Mouse (Mus musculus) heart, adult 2 months (tissue): Measurements from ENCODE around the gene Csnka2ip. TPM values are rescaled to one million over a fixed set of nuclear protein-coding genes. Genes with fewer than 3 reads are reported as not detected.

Experiments
- DNase-seq, 2 experiments: peaks; one replicate each; pipeline ENCODE4 v3.0.0; 2021
- H3K27ac ChIP-seq: fragments of 200-600 bp; 2 replicates; pipeline ENCODE4 v1.8.1; 2022
- H3K27me3 ChIP-seq: fragments of 200-500 bp; 2 replicates; pipeline ENCODE4 v1.6.1; 2012; ENCODE audit warnings: mild to moderate bottlenecking, low read length, inconsistent platforms, mixed read lengths; ENCODE audit not compliant: control insufficient read depth, insufficient read depth
- H3K36me3 ChIP-seq: fragments of 200-500 bp; 2 replicates; pipeline ENCODE4 v1.6.1; 2012; ENCODE audit warnings: low read length, inconsistent platforms; ENCODE audit not compliant: control insufficient read depth, insufficient read depth
- H3K4me1 ChIP-seq: fragments of 200-500 bp; 2 replicates; pipeline ENCODE4 v1.6.1; 2011; ENCODE audit warnings: low read length; ENCODE audit not compliant: control insufficient read depth, insufficient read depth
- H3K4me3 ChIP-seq: fragments of 200-600 bp; 2 replicates; pipeline ENCODE4 v1.8.1; 2022
- H3K79me2 ChIP-seq: fragments of 200-500 bp; replicated peaks from 2 replicates; pipeline ENCODE4 v1.6.1; 2012; ENCODE audit warnings: mild to moderate bottlenecking, inconsistent platforms, low read length, moderate library complexity, mixed read lengths; ENCODE audit not compliant: control insufficient read depth, insufficient read depth
- H3K9ac ChIP-seq: fragments of 200-500 bp; 2 replicates; pipeline ENCODE4 v1.6.1; 2012; ENCODE audit warnings: low read depth, mild to moderate bottlenecking, control low read depth, inconsistent platforms, low read length, mixed read lengths
- CTCF ChIP-seq: fragments of 200-600 bp; IDR thresholded peaks from 2 replicates; pipeline ENCODE4 v1.8.1; 2022; ENCODE audit warnings: antibody characterized with exemption, mild to moderate bottlenecking, moderate library complexity
- EP300 ChIP-seq: fragments of 200-500 bp; IDR thresholded peaks from 2 replicates; pipeline ENCODE4 v1.6.1; 2011; ENCODE audit warnings: low read depth, low read length, control low read depth; ENCODE audit not compliant: insufficient read depth
- POLR2A ChIP-seq: fragments of 200-500 bp; IDR thresholded peaks from 2 replicates; pipeline ENCODE4 v1.6.1; 2011; ENCODE audit warnings: mild to moderate bottlenecking, low read depth, low read length, control low read depth; ENCODE audit not compliant: insufficient read depth
- WGBS: fragments of 180-500 bp; shearing (Covaris S2); methylation state at CpG from one replicate; pipeline ENCODE4 v1.1.7; 2018; 5-methylcytosine and 5-hydroxymethylcytosine counted together
- intact Hi-C: fragments of 180-260 bp; cut with DNase I; formaldehyde crosslinking; loops from one replicate; pipeline ENCODE4 v1.15.1; 2025
- polyA plus RNA-seq: library from polyadenylated mRNA; depleted of rRNA; stranded (reverse); fragments of >200 nt; gene quantifications from 2 replicates; pipeline ENCODE4 v1.2.3, GENCODE M21; 2012; rRNA removed
- total RNA-seq, 2 experiments: library from RNA; stranded (reverse); gene quantifications; 2 replicates each; pipeline ENCODE4 v1.2.3; 2021

Gene Csnka2ip
- total and polyA plus RNA-seq, 3 experiments, result 0.04 to 0.13 TPM; not detected in 1

DNA sequence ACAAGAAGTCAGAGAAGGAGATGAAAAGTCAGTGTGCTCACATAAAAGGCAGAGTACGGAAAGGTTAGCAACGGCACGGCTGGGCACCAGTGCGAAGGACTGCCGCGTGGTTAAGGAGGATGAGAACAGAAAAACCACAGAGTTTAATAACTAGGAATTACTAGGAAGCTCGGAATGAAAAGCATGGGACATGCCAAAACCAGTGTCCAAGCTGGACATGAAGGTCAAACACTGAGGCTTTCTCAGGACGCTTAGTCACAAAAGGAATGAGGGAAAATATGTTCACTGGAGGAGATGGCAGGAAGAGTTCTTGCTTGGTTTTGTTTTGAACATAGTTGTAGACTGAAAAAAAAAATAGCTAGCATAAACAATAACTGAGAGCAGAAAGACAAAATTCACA lies 32.7 kb downstream of the Csnka2ip start:
- 82% methylated on average over 8 of the region's 8 CpGs for WGBS
- intact Hi-C loops, result no loop called here
- no peak overlapping the region for H3K27ac ChIP-seq

DNA sequence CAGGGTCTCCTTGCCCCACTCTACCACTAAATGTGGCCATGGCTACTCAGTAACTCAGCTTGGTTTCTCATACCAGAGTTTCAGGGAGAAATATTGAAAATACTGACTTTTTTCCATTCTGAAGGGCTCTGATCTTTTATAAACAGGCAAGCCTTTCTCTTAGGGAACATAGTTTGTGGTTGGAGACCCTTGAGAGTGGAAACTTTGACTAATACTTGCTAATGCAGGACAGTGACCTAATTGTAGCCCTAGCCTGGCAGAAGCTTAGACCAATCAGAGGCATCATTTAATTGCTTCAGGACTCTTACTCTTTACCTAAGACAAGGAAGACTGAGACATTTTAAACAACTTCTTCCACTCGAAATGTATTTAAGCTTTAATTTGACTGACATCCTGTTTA lies 39.1 kb downstream of the Csnka2ip start:
- no peaks in the 10 kb centered on the region for H3K4me1 ChIP-seq
- no peak for DNase-seq
- 38% methylated on average over 1 of the region's 1 CpGs for WGBS
- no peak overlapping the region for H3K27ac ChIP-seq
- no peak overlapping the region for H3K4me3 ChIP-seq
- TF ChIP-seq CTCF (no peak), EP300 (no peak), POLR2A (no peak)
- no peak overlapping the region for H3K9ac ChIP-seq
- no peaks in the 10 kb centered on the region for H3K79me2 ChIP-seq
- intact Hi-C loops, result no loop called here
- no peaks in the 10 kb centered on the region for H3K27me3 ChIP-seq
- H3K36me3 ChIP-seq, result no peaks in the 10 kb centered on the region

More for the DNA sequence above, 32.7 kb downstream of the Csnka2ip start:
- H3K79me2 ChIP-seq, result no peaks in the 10 kb centered on the region
- H3K36me3 ChIP-seq, result no peaks in the 10 kb centered on the region
- no peaks in the 10 kb centered on the region for H3K4me1 ChIP-seq
- no peak overlapping the region for H3K9ac ChIP-seq
- H3K4me3 ChIP-seq, result no peak overlapping the region
- no peaks in the 10 kb centered on the region for H3K27me3 ChIP-seq
- no peak for TF ChIP-seq POLR2A
- TF ChIP-seq EP300, result no peak
- TF ChIP-seq CTCF, result no peak
- no peak for DNase-seq

- intact Hi-C loops, result no loop called here
- Histone ChIP-seq H3K9ac (no peak overlapping the region), H3K4me3 (no peak overlapping the region), H3K4me1 (no peaks in the 10 kb centered on the region), H3K27ac (no peak overlapping the region), H3K36me3 (no peaks in the 10 kb centered on the region), H3K79me2 (no peaks in the 10 kb centered on the region), H3K27me3 (no peaks in the 10 kb centered on the region)
- no peak for DNase-seq
- TF ChIP-seq CTCF (no peak), POLR2A (no peak), EP300 (no peak)
- 73% methylated on average over 2 of the region's 2 CpGs for WGBS
These were observed 43.7 kb downstream of the Csnka2ip start for GRCm38 (mm10) chr16:64558518-64558917.

GRCm38 (mm10) chr16:64526883-64527282 lies 75.3 kb downstream of the Csnka2ip start:
- H3K4me1 ChIP-seq, result no peaks in the 10 kb centered on the region
- intact Hi-C loops, result no loop called here
- H3K27me3 ChIP-seq, result no peaks in the 10 kb centered on the region
- no peak overlapping the region for H3K4me3 ChIP-seq
- H3K27ac ChIP-seq, result no peak overlapping the region
- 77% methylated on average over 2 of the region's 2 CpGs for WGBS
- H3K79me2 ChIP-seq, result no peaks in the 10 kb centered on the region
- no peak for DNase-seq
- no peak overlapping the region for H3K9ac ChIP-seq
- H3K36me3 ChIP-seq, result no peaks in the 10 kb centered on the region
- TF ChIP-seq CTCF, result no peak
- no peak for TF ChIP-seq EP300
- no peak for TF ChIP-seq POLR2A

GRCm38 (mm10) chr16:64524051-64524645 lies 78.1 kb downstream of the Csnka2ip start:
- intact Hi-C loops, result no loop called here
- Histone ChIP-seq H3K27me3 (no peaks in the 10 kb centered on the region), H3K79me2 (no peaks in the 10 kb centered on the region), H3K27ac (no peak overlapping the region), H3K9ac (no peak overlapping the region), H3K4me3 (no peak overlapping the region), H3K36me3 (no peaks in the 10 kb centered on the region), H3K4me1 (no peaks in the 10 kb centered on the region)
- DNase-seq, result no peak
- WGBS, result 63% methylated on average over 5 of the region's 5 CpGs
- TF ChIP-seq EP300 (no peak), CTCF (no peak), POLR2A (no peak)

DNA sequence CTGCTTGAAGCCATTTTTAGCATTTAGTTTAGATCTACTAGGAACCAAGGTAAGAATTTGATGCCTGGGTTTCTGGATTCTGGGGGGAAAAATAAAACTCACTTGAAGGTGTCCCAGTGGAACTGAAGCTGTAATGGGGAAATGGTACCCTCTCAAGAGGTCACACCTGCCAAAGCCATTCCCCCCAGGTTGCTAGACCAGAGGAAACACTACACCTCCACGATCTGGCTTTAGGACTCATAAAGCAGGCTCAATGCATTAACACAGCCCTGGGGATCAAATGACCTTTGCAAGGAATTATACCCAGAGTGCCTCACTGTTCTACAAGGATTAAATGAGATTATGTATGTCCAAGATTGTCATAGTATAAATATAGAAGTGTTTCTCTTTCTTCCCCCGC lies 88.8 kb downstream of the Csnka2ip start:
- H3K79me2 ChIP-seq, result no peaks in the 10 kb centered on the region
- no peaks in the 10 kb centered on the region for H3K4me1 ChIP-seq
- WGBS, result 82% methylated on average over 2 of the region's 2 CpGs
- H3K27ac ChIP-seq, result no peak overlapping the region
- intact Hi-C loops, result no loop called here
- no peak overlapping the region for H3K9ac ChIP-seq
- no peak overlapping the region for H3K4me3 ChIP-seq
- H3K36me3 ChIP-seq, result no peaks in the 10 kb centered on the region
- no peak for DNase-seq
- no peaks in the 10 kb centered on the region for H3K27me3 ChIP-seq
- TF ChIP-seq CTCF (no peak), POLR2A (no peak), EP300 (no peak)

Other genes starting within 250 kb of the Csnka2ip start
- gene 4930453N24Rik, start 168.8 kb upstream of the Csnka2ip start, total RNA-seq, result 10 to 100 TPM; 25.5 to 30.6 TPM
- 3.3 and 10.0 TPM in 2 replicates for gene 4930453N24Rik, start 168.8 kb upstream of the Csnka2ip start, polyA plus RNA-seq
- 10 to 100 TPM in 1 of 2 experiments, 1 to 10 TPM in 1; 7.2 to 10.6 TPM for gene Zfp654, start 249.2 kb upstream of the Csnka2ip start, total RNA-seq
- gene Zfp654, start 249.2 kb upstream of the Csnka2ip start, polyA plus RNA-seq, result 1.3 and 2.9 TPM in 2 replicates
- gene Cggbp1, start 249.6 kb upstream of the Csnka2ip start, total RNA-seq, result 10 to 100 TPM; 37.1 to 37.4 TPM
- gene Cggbp1, start 249.6 kb upstream of the Csnka2ip start, polyA plus RNA-seq, result 7.9 and 17.9 TPM in 2 replicates